Mouse (Mus musculus): Measurements from ENCODE around the gene Prl3c1. TPM values are rescaled to one million over a fixed set of nuclear protein-coding genes. Genes with fewer than 3 reads are reported as not detected.

The Prl3c1 gene
- polyA plus RNA-seq (2021; fragmentation: Nextera tagmentation), result not detected in 2 replicates
- long read RNA-seq, experiment 1, result 0 reads
- long read RNA-seq, experiment 2, result 0 reads

GRCm38 (mm10) chr13:27196359-27196758 is at the start of gene Prl3c1:
TSS of gene Prl3c1 (plus strand) at chr13:27196659.

GRCm38 (mm10) chr13:27156490-27156889 is 40.0 kb upstream of the Prl3c1 start, which contains the start of gene Prl3d3:
TSS of gene Prl3d3 (plus strand) at chr13:27156790.

GRCm38 (mm10) chr13:27241547-27241946 is 45.1 kb downstream of the Prl3c1 start, which contains the start of gene Prl3b1:
TSS of gene Prl3b1 (plus strand) at chr13:27241847.

Other genes starting within 250 kb of the Prl3c1 start
- gene Prl, start 139.1 kb upstream of the Prl3c1 start, polyA plus RNA-seq (2021; fragmentation: Nextera tagmentation), result not detected in 2 replicates
- gene Prl3d1, start 102.5 kb upstream of the Prl3c1 start, polyA plus RNA-seq (2021; fragmentation: Nextera tagmentation), result not detected in 2 replicates
- gene Prl3d2, start 75.0 kb upstream of the Prl3c1 start, polyA plus RNA-seq (2021; fragmentation: Nextera tagmentation), result not detected in 2 replicates
- not detected in 2 replicates for gene Prl3d3, start 39.9 kb upstream of the Prl3c1 start, polyA plus RNA-seq (2021; fragmentation: Nextera tagmentation)
- gene Prl3b1, start 45.2 kb downstream of the Prl3c1 start, polyA plus RNA-seq (2021; fragmentation: Nextera tagmentation), result not detected in 2 replicates
- gene Prl3a1, start 62.8 kb downstream of the Prl3c1 start, polyA plus RNA-seq (2021; fragmentation: Nextera tagmentation), result not detected in 2 replicates
- not detected in 2 replicates for gene Prl6a1, start 116.0 kb downstream of the Prl3c1 start, polyA plus RNA-seq (2021; fragmentation: Nextera tagmentation)
- gene Prl8a2, start 149.0 kb downstream of the Prl3c1 start, polyA plus RNA-seq (2021; fragmentation: Nextera tagmentation), result not detected in 2 replicates
- not detected in 2 replicates for gene Prl2b1, start 194.2 kb downstream of the Prl3c1 start, polyA plus RNA-seq (2021; fragmentation: Nextera tagmentation)
- gene Prl8a6, start 242.0 kb downstream of the Prl3c1 start, polyA plus RNA-seq (2021; fragmentation: Nextera tagmentation), result not detected in 2 replicates